Mouse (Mus musculus) c-Kit-positive CD71-positive TER-119-negative erythroid progenitor cells, embryonic 14.5 days (primary cell): ENCODE results near the gene D330045A20Rik.
"Not testable (repeated sequence)": the region's sequence is repeated elsewhere in the genome, so short reads cannot be mapped to it uniquely, and the experiment has no call there.

Source experiments
- DNase-seq: peaks from one replicate; pipeline ENCODE4 v3.0.0-alpha.2; 2013; ENCODE audit warnings: low read depth

D330045A20Rik gene

DNA sequence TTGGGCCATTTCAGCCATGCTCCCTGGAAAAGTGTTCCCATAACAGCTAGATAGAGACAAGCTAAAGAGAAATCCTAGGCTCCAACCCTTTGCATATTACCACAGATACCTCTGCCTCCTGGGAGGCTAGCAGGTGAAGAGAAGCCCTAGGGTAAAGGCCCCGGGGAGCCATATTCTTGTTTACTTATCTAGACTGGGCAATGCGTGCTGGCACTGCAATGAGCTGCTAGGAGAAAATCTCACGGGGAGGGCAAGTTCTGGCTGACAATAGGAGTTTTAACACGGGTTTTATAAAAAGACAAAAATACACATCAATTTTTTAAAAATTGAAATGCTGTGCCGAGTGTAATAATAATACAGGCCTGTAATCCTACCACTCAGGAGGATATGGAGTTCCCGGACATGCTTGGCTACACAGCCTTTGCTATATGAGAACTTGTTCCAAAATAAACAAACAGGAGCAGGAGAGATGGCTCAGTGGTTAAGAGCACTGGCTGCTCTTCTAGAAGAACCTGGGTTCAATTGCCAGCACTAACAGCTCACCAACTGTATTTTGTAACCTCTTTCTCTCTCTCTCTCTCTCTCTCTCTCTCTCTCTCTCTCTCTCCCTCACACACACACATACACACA lies 98.6 kb downstream of the D330045A20Rik start:
- DNase-seq, result no peak

DNA sequence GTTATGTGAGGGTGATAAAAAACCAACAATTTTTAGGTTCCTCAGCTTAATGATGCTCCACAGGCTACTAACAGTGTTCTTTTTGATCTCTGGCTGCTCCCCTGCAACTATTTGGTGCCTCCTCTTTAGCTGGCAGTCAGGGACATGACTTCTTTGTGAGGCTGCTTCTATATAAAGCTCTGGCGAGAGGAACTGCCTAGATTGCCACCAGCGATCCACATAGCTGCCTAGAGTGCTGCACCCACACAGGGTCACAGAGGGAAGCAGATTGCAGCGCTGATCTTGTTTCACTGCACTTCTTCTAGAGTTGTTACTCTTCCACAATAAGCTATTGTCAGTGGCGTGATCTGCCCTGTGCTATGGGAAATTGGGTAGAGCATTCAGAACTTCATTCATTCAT lies 103.4 kb downstream of the D330045A20Rik start:
- no peak for DNase-seq

DNA sequence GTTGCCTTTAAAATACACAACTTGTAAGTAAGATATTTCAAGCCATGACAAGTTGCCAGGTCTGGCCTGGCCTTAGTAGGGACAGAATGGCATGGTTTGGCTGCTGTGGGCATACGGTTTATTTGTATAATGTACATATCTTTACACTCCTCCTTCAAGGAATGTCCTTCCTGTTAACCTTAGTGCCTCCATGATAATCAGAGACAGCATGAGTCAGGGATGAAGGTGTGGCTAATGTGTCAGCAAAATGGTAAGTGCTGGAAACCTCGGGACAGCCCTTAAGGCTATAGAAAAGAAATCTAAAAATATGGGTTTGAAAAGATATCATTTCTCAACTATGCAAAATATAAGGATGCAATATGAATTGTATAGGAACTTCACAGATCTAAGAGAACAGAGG lies 106.5 kb downstream of the D330045A20Rik start:
- not testable (repeated sequence) for DNase-seq

DNA sequence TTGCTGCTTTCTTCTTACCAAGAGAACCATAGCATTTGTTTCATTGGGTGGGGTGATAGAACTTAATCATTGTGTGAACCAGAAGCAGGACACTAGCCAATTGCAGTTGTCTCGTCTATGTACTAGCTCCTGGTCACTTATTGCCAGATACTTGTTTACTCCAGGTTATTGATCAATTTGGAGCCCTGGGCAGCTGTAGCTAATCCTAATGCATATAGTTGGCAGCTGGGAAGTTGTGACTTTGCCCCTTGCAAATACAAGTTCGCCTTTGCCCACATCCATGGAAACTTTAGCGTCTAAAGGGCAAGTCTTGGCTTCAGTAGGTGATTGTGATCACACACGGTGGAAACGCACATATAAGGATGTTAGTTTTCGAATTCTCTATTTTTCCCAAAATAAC lies 116.2 kb downstream of the D330045A20Rik start:
- DNase-seq, result no peak
